Comparison of ENCODE assay signal across 9 mouse cellular contexts in the genomic region with DNA sequence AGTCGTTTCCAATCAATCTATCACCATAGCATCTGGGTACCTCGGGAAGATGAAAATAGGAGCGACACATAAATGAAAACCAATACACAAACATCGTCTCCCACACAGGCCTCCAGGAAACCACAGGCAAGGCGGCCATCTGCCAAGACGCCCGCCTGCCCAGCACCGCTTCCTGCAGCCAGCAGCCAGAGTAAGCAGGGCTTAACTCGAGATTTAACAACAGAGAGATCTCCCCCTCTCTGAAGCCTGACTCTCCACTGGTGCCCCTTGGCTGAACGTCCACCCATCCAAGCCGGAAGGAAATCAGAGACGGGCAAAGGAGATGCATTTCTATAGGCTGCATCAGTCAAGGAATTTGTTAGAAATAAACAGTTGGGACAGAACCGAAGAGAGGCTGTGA. TPM values are rescaled to one million over a fixed set of nuclear protein-coding genes. Genes with fewer than 3 reads are reported as not detected.
DNase-seq lines count a peak whose midpoint lies in the region; ATAC-seq and TF ChIP-seq lines count a peak whose summit lies in the region.
"Had no signal": no experiment of that assay in that cellular context is flagged by ENCODE, and none has a peak within 500 bp of the region (broad histone marks: within the 10 kb centered on the region; RNA-seq: fewer than 3 reads in every experiment).

No protein-coding gene starts in this region.

- peaks cover 21% of the 10 kb centered on the region for H3K4me1 ChIP-seq in lung, embryonic 16.5 days (replicated peaks; ENCODE audit: control insufficient read depth, insufficient read depth, low read length)
- peaks cover 9% of the 10 kb centered on the region for H3K4me1 ChIP-seq in lung, adult 2 months (ENCODE audit: control insufficient read depth, insufficient read depth, low read length)
- no peaks in the 10 kb centered on the region; the same call in 1 of the 2 replicates for H3K4me1 ChIP-seq in intestine, postnatal 0 days (replicated peaks; ENCODE audit: control insufficient read depth, insufficient read depth, low read length)
- peaks cover 10% of the 10 kb centered on the region for H3K4me1 ChIP-seq in neural tube, embryonic 11.5 days (ENCODE audit: control insufficient read depth, insufficient read depth, low read length)

- no peak for TF ChIP-seq CTCF in lung, adult 2 months (IDR thresholded peaks at IDR 0.05; ENCODE audit: insufficient read depth, low read length)
- TF ChIP-seq CTCF in intestine, postnatal 0 days (IDR thresholded peaks at IDR 0.05; ENCODE audit: low read depth), result no peak

- DNase-seq in cerebellum, adult 8-10 months, result peak; percentile 54
- DNase-seq in cerebellum, adult 9-10 months, result no peak
- no peak for DNase-seq in lung, adult 2 months
- DNase-seq in neural tube, embryonic 11.5 days (ENCODE audit: low spot score), result peak; percentile 24
- DNase-seq in gastrocnemius, postnatal 10 days, result no peak
- no peak for DNase-seq in frontal cortex, postnatal 25 days (ENCODE audit: low spot score in 2 of 2)

- peak overlapping the region; percentile 37 for H3K27ac ChIP-seq in lung, embryonic 16.5 days (ENCODE audit: low read length)
- H3K27ac ChIP-seq in intestine, postnatal 0 days (ENCODE audit: low read depth, low read length), result peak overlapping the region; percentile 23; the same call in 1 of the 2 replicates
- no peak overlapping the region for H3K27ac ChIP-seq in neural tube, embryonic 11.5 days (ENCODE audit: low read depth, low read length)
- H3K27ac ChIP-seq: midbrain, embryonic 12.5 days had no signal

- peak; percentile 76 for ATAC-seq in lung, embryonic 16.5 days (ENCODE audit: low read depth)
- ATAC-seq in intestine, postnatal 0 days, result no peak
- no peak for ATAC-seq in neural tube, embryonic 11.5 days (ENCODE audit: insufficient read depth, low FRiP score, low TSS enrichment)

- H3K9me3 ChIP-seq in lung, embryonic 16.5 days (ENCODE audit: control insufficient read depth, low read length), result peaks cover 3% of the 10 kb centered on the region; the same call in 1 of the 2 replicates
- H3K9me3 ChIP-seq in intestine, postnatal 0 days (ENCODE audit: control insufficient read depth), result no peaks in the 10 kb centered on the region
- no peaks in the 10 kb centered on the region for H3K9me3 ChIP-seq in neural tube, embryonic 11.5 days (ENCODE audit: control insufficient read depth, low read length)

- H3K4me3 ChIP-seq in lung, embryonic 16.5 days (ENCODE audit: low read length), result no peak overlapping the region
- no peak overlapping the region for H3K4me3 ChIP-seq in lung, adult 2 months (replicated peaks; ENCODE audit: extremely low read depth, low read depth, low read length)
- H3K4me3 ChIP-seq in intestine, postnatal 0 days (ENCODE audit: low read depth, low read length), result no peak overlapping the region
- no peak overlapping the region for H3K4me3 ChIP-seq in neural tube, embryonic 11.5 days (ENCODE audit: low read depth, low read length)
- H3K4me3 ChIP-seq: midbrain, embryonic 12.5 days had no signal

- H3K36me3 ChIP-seq in lung, embryonic 16.5 days (ENCODE audit: control insufficient read depth, insufficient read depth, low read length), result no peaks in the 10 kb centered on the region
- H3K36me3 ChIP-seq in intestine, postnatal 0 days (ENCODE audit: control insufficient read depth, insufficient read depth), result no peaks in the 10 kb centered on the region
- H3K36me3 ChIP-seq in neural tube, embryonic 11.5 days (ENCODE audit: control insufficient read depth, insufficient read depth, low read length), result no peaks in the 10 kb centered on the region
- H3K36me3 ChIP-seq: midbrain, embryonic 12.5 days had no signal

- peak overlapping the region; percentile 8; the same call in 1 of the 2 replicates for H3K4me2 ChIP-seq in lung, embryonic 16.5 days (ENCODE audit: low read depth, low read length)
- H3K4me2 ChIP-seq in intestine, postnatal 0 days (replicated peaks; ENCODE audit: low read depth), result 0 out of 2 replicates have a peak overlapping the region, but pooled peaks have one; percentile 7
- no peak overlapping the region for H3K4me2 ChIP-seq in neural tube, embryonic 11.5 days (ENCODE audit: low read depth)
- H3K4me2 ChIP-seq: midbrain, embryonic 12.5 days had no signal

- 17% methylated on average over 13 of the region's 13 CpGs for WGBS in lung, embryonic 16.5 days
- WGBS in lung, adult 2 months, result 15% methylated on average over 13 of the region's 13 CpGs
- WGBS in intestine, postnatal 0 days, result 41% methylated on average over 13 of the region's 13 CpGs
- WGBS in neural tube, embryonic 11.5 days, result 55% methylated on average over 13 of the region's 13 CpGs

- H3K9ac ChIP-seq in lung, embryonic 16.5 days (ENCODE audit: low read length), result no peak overlapping the region
- H3K9ac ChIP-seq in intestine, postnatal 0 days (ENCODE audit: low read depth, low read length), result no peak overlapping the region
- no peak overlapping the region; the same call in 1 of the 2 replicates for H3K9ac ChIP-seq in neural tube, embryonic 11.5 days (ENCODE audit: low read length)
- H3K9ac ChIP-seq: midbrain, embryonic 12.5 days had no signal

- no peaks in the 10 kb centered on the region for H3K27me3 ChIP-seq in lung, embryonic 16.5 days (ENCODE audit: control insufficient read depth, insufficient read depth, low read depth, low read length)
- no peaks in the 10 kb centered on the region for H3K27me3 ChIP-seq in intestine, postnatal 0 days (replicated peaks; ENCODE audit: control insufficient read depth, insufficient read depth, low read length)
- no peaks in the 10 kb centered on the region for H3K27me3 ChIP-seq in neural tube, embryonic 11.5 days (ENCODE audit: control insufficient read depth, insufficient read depth, low read length)
- H3K27me3 ChIP-seq: midbrain, embryonic 12.5 days had no signal

- no peak for TF ChIP-seq POLR2A in lung, adult 2 months (IDR thresholded peaks at IDR 0.05; ENCODE audit: borderline replicate concordance, extremely low read depth, low read depth, low read length)

RNA-seq across cellular contexts. Expression of gene Man1c1, which starts 21.1 kb away (rescaled TPM):
- polyA plus RNA-seq in lung, embryonic 16.5 days (2015; fragmentation: Nextera tagmentation; extraction: Ambion mirVana), result 1.9 and 2.1 TPM in 2 replicates
- 14.5 and 15.7 TPM in 2 replicates for polyA plus RNA-seq in lung, adult 2 months (2012; rRNA removed)
- 1.7 TPM in 2 replicates for polyA plus RNA-seq in intestine, postnatal 0 days (2015; fragmentation: Nextera tagmentation; extraction: Ambion mirVana)
- 4.8 and 5.2 TPM in 2 replicates for polyA plus RNA-seq in neural tube, embryonic 11.5 days (2014; fragmentation: Nextera tagmentation; extraction: Ambion mirVana)
- total RNA-seq in gastrocnemius, postnatal 10 days (2021), result 10 to 100 TPM; 11.2 to 13.8 TPM

Comparison
In these comparisons a context has a peak if more than half of its experiments do, and no peak if none do; other contexts are left out.
1. DNase-seq: peak in cerebellum, adult 8-10 months (single experiment) and neural tube, embryonic 11.5 days (single experiment); none in cerebellum, adult 9-10 months (single experiment), lung, adult 2 months (single experiment), gastrocnemius, postnatal 10 days (single experiment) and frontal cortex, postnatal 25 days (0 of 2).